Comparison of ENCODE assay signal across 21 mouse cellular contexts in genomic region chr15:27303856-27304255, GRCm38 (mm10).
DNase-seq lines count a peak whose midpoint lies in the region; ATAC-seq and TF ChIP-seq lines count a peak whose summit lies in the region.
"Had no signal": no experiment of that assay in that cellular context is flagged by ENCODE, and none has a peak within 500 bp of the region (broad histone marks: within the 10 kb centered on the region; RNA-seq: fewer than 3 reads in every experiment).

No protein-coding gene starts in this region.

- H3K27ac ChIP-seq in hindbrain, embryonic 16.5 days (ENCODE audit: low read depth, low read length), result no peak overlapping the region
- H3K27ac ChIP-seq in hindbrain, embryonic 13.5 days, result no peak overlapping the region
- peak overlapping the region; percentile 53; the same call in 1 of the 2 replicates for H3K27ac ChIP-seq in ES-Bruce4 (ENCODE audit: insufficient read depth, low read length)
- no peak overlapping the region for H3K27ac ChIP-seq in forebrain, embryonic 11.5 days (ENCODE audit: low read depth, low read length)
- H3K27ac ChIP-seq: embryonic facial prominence, embryonic 10.5 days; embryonic facial prominence, embryonic 12.5 days; forebrain, embryonic 12.5 days had no signal

- no peaks in the 10 kb centered on the region for H3K9me3 ChIP-seq in hindbrain, embryonic 16.5 days (ENCODE audit: control insufficient read depth, low read length)
- no peaks in the 10 kb centered on the region for H3K9me3 ChIP-seq in hindbrain, embryonic 13.5 days
- peaks cover 72% of the 10 kb centered on the region for H3K9me3 ChIP-seq in E14TG2a.4 (ENCODE audit: low read length)
- H3K9me3 ChIP-seq in ES-Bruce4 (replicated peaks; ENCODE audit: control insufficient read depth, insufficient read depth, low read length, poor library complexity, severe bottlenecking), result no peaks in the 10 kb centered on the region; the same call in 1 of the 2 replicates
- H3K9me3 ChIP-seq in forebrain, embryonic 11.5 days (ENCODE audit: control insufficient read depth, low read length), result no peaks in the 10 kb centered on the region
- H3K9me3 ChIP-seq: embryonic facial prominence, embryonic 10.5 days; embryonic facial prominence, embryonic 12.5 days; forebrain, embryonic 12.5 days; G1E had no signal

- no peaks in the 10 kb centered on the region for H3K36me3 ChIP-seq in hindbrain, embryonic 16.5 days (ENCODE audit: control insufficient read depth, insufficient read depth, low read length)
- H3K36me3 ChIP-seq in hindbrain, embryonic 13.5 days, result no peaks in the 10 kb centered on the region
- no peaks in the 10 kb centered on the region for H3K36me3 ChIP-seq in E14TG2a.4 (ENCODE audit: insufficient read depth, low read length)
- H3K36me3 ChIP-seq in ES-Bruce4 (ENCODE audit: control insufficient read depth, insufficient read depth, low read length, poor library complexity, severe bottlenecking), result no peaks in the 10 kb centered on the region
- no peaks in the 10 kb centered on the region for H3K36me3 ChIP-seq in forebrain, embryonic 11.5 days (ENCODE audit: control insufficient read depth, insufficient read depth, low read length)
- H3K36me3 ChIP-seq: embryonic facial prominence, embryonic 10.5 days; embryonic facial prominence, embryonic 12.5 days; forebrain, embryonic 12.5 days; G1E had no signal

- no peaks in the 10 kb centered on the region for H3K4me1 ChIP-seq in hindbrain, embryonic 16.5 days (ENCODE audit: control insufficient read depth, insufficient read depth, low read depth, low read length)
- H3K4me1 ChIP-seq in hindbrain, embryonic 13.5 days (replicated peaks), result no peaks in the 10 kb centered on the region
- H3K4me1 ChIP-seq in E14TG2a.4 (replicated peaks; ENCODE audit: low read depth, low read length) (peaks cover 9% of the 10 kb centered on the region), ES-Bruce4 (ENCODE audit: control insufficient read depth, insufficient read depth, low read length) (no peaks in the 10 kb centered on the region)
- no peaks in the 10 kb centered on the region; the same call in 1 of the 2 replicates for H3K4me1 ChIP-seq in forebrain, embryonic 11.5 days (replicated peaks; ENCODE audit: control insufficient read depth, insufficient read depth, low read length)
- H3K4me1 ChIP-seq: embryonic facial prominence, embryonic 12.5 days; forebrain, embryonic 12.5 days had no signal

- TF ChIP-seq EP300 in ES-Bruce4 (IDR thresholded peaks at IDR 0.05; ENCODE audit: insufficient read depth, low read depth, low read length), result no peak

- H3K4me3 ChIP-seq in hindbrain, embryonic 16.5 days (ENCODE audit: low read length), result no peak overlapping the region
- no peak overlapping the region for H3K4me3 ChIP-seq in hindbrain, embryonic 13.5 days
- H3K4me3 ChIP-seq in E14TG2a.4 (replicated peaks; ENCODE audit: low read length), result 0 out of 2 replicates have a peak overlapping the region, but pooled peaks have one; percentile 26
- H3K4me3 ChIP-seq in ES-Bruce4 (ENCODE audit: low read depth, low read length), result no peak overlapping the region
- no peak overlapping the region for H3K4me3 ChIP-seq in forebrain, embryonic 11.5 days (ENCODE audit: low read depth, low read length)
- H3K4me3 ChIP-seq: embryonic facial prominence, embryonic 10.5 days; embryonic facial prominence, embryonic 12.5 days; forebrain, embryonic 12.5 days had no signal

- DNase-seq in R1 (ENCODE audit: low read depth, low spot score), result peak; percentile 52
- DNase-seq in gastrocnemius, postnatal 25 days, result no peak
- DNase-seq in forebrain, embryonic 11.5 days (ENCODE audit: low spot score), result no peak
- DNase-seq in layer of hippocampus, adult 9-10 months (ENCODE audit: low spot score), result no peak
- DNase-seq: adrenal gland, adult 8-10 months; adrenal gland, postnatal 14 days; adrenal gland, postnatal 36 days; cerebellum, adult 11-12 months; cerebellum, adult 2 months; cerebellum, adult 9-10 months; cerebellum, postnatal 10 days; cerebellum, postnatal 25 days had no signal

- TF ChIP-seq POLR2A in ES-Bruce4 (IDR thresholded peaks at IDR 0.05; ENCODE audit: insufficient read depth, low read length), result no peak

- TF ChIP-seq CTCF in E14TG2a.4 (conservative IDR thresholded peaks at IDR 0.05; ENCODE audit: low read length), result no peak
- TF ChIP-seq CTCF in ES-Bruce4 (IDR thresholded peaks at IDR 0.05; ENCODE audit: low read depth, low read length), result no peak

- H3K9ac ChIP-seq in hindbrain, embryonic 16.5 days (ENCODE audit: low read depth, low read length), result no peak overlapping the region
- no peak overlapping the region for H3K9ac ChIP-seq in hindbrain, embryonic 13.5 days
- no peak overlapping the region for H3K9ac ChIP-seq in ES-Bruce4 (ENCODE audit: low read depth, poor library complexity, severe bottlenecking)
- H3K9ac ChIP-seq in forebrain, embryonic 11.5 days (ENCODE audit: low read length), result no peak overlapping the region
- H3K9ac ChIP-seq: embryonic facial prominence, embryonic 12.5 days; forebrain, embryonic 12.5 days had no signal

- H3K27me3 ChIP-seq in hindbrain, embryonic 16.5 days (replicated peaks; ENCODE audit: control insufficient read depth, insufficient read depth, low read length), result no peaks in the 10 kb centered on the region
- no peaks in the 10 kb centered on the region for H3K27me3 ChIP-seq in hindbrain, embryonic 13.5 days
- H3K27me3 ChIP-seq in E14TG2a.4 (ENCODE audit: insufficient read depth, low read length) (no peaks in the 10 kb centered on the region), ES-Bruce4 (ENCODE audit: control insufficient read depth, insufficient read depth, low read length, poor library complexity, severe bottlenecking) (no peaks in the 10 kb centered on the region)
- H3K27me3 ChIP-seq in forebrain, embryonic 11.5 days (ENCODE audit: control insufficient read depth, insufficient read depth, low read length), result no peaks in the 10 kb centered on the region
- H3K27me3 ChIP-seq: embryonic facial prominence, embryonic 12.5 days; forebrain, embryonic 12.5 days had no signal

- H3K4me2 ChIP-seq in hindbrain, embryonic 16.5 days (ENCODE audit: low read length), result no peak overlapping the region
- no peak overlapping the region for H3K4me2 ChIP-seq in hindbrain, embryonic 13.5 days
- no peak overlapping the region for H3K4me2 ChIP-seq in forebrain, embryonic 11.5 days (ENCODE audit: low read depth, low read length, severe bottlenecking)
- H3K4me2 ChIP-seq: embryonic facial prominence, embryonic 12.5 days; forebrain, embryonic 12.5 days had no signal

- ATAC-seq in hindbrain, embryonic 16.5 days, result 0 out of 2 replicates have a peak, but pooled peaks have one; percentile 30
- ATAC-seq in hindbrain, embryonic 13.5 days (ENCODE audit: low FRiP score), result no peak
- no peak for ATAC-seq in forebrain, embryonic 11.5 days (replicated peaks; ENCODE audit: low FRiP score)
- ATAC-seq: activated CD4-positive, CD25-positive, alpha-beta regulatory T cell, adult 4 months had no signal

- WGBS in hindbrain, embryonic 16.5 days, result 87% methylated on average over 4 of the region's 4 CpGs
- WGBS in hindbrain, embryonic 13.5 days, result 79% methylated on average over 4 of the region's 4 CpGs
- WGBS in forebrain, embryonic 11.5 days, result 78% methylated on average over 4 of the region's 4 CpGs
